Mouse (Mus musculus) cerebellum, adult 18-20 months (tissue): ENCODE results near the gene Tlcd1.

Source experiments
- DNase-seq, 2 experiments: peaks; one replicate each; pipeline ENCODE4 v3.0.0; 2021

The Tlcd1 gene

GRCm38 (mm10) chr11:78209886-78210285, 33.4 kb downstream of the Tlcd1 start:
- no peak for DNase-seq

DNA sequence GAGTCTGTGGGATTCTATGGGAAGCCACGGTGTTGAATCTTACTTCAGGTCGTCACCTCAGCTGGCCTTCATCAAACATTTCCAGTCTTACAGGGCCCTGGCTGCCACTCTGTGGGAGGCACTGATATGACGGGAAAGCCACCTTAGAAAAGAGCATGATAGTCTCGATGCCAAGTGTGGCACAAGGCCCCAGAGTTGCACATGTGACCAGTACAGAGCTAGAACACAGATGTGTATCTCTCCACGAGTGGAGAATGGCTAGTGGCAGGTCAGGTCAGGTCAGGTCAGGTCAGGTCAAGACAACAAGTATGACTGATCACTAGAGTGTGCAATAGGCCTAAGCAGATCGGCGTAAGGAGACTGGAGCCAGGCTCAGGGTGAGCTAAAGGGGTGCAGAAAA, 34.1 kb downstream of the Tlcd1 start:
- no peak for DNase-seq

DNA sequence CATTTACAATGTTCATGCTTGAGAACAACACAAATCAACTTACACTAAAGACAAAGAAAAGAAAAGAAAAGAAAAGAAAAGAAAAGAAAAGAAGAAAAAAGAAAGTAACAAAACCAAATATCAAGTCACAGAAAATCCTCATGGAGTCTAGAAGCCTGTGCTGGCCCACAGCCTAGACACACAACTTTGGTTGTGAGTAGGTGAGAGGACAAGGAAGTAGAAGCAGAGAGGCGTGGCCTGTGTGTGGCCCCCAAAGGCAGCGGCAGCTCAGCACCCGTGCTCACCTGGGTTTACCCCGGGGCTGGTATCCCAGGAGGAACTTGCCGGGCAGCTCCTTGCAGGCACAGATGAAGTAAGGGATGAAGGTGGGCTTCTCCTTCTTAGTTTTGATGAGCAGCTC, 35.0 kb downstream of the Tlcd1 start:
- no peak for DNase-seq

- DNase-seq = no peak
Measured at GRCm38 (mm10) chr11:78213086-78213817, 36.7 kb downstream of the Tlcd1 start.

GRCm38 (mm10) chr11:78215709-78216317, 39.3 kb downstream of the Tlcd1 start:
- peak in 1 of 2 experiments; percentile 14 for DNase-seq

DNA sequence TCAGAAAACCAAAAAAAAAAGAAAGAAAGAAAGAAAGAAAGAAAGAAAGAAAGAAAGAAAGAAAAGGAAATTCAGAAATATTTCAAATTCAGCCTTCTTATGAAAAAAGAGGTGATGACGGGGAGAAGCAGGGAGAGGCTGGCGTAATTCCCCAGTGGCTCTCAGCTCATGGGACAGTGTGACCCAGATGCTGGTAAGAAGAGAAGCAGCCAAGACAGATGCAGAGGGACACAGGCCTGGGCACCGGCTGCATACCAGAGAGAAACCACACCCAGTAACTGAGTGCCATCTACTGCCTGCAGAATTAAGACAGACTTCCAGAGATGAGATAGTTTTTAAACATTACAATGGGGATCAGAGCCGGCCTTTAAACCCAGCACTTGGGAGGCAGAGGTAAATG, 47.1 kb downstream of the Tlcd1 start:
- no peak for DNase-seq
